ENCODE assay signal across 25 mouse cellular contexts in genomic region chr10:96660280-96660985, GRCm38 (mm10). TPM values are rescaled to one million over a fixed set of nuclear protein-coding genes. Genes with fewer than 3 reads are reported as not detected.
DNase-seq lines count a peak whose midpoint lies in the region; ATAC-seq lines count a peak whose summit lies in the region.
"Had no signal": no experiment of that assay in that cellular context is flagged by ENCODE, and none has a peak within 500 bp of the region (broad histone marks: within the 10 kb centered on the region; RNA-seq: fewer than 3 reads in every experiment).

No protein-coding gene starts in this region.

- no peak overlapping the region for H3K4me2 ChIP-seq in kidney, embryonic 15.5 days
- H3K4me2 ChIP-seq: forebrain, embryonic 13.5 days; heart, embryonic 15.5 days; hindbrain, embryonic 15.5 days; intestine, embryonic 15.5 days; limb, embryonic 15.5 days; lung, embryonic 14.5 days; neural tube, embryonic 15.5 days had no signal

- no peak overlapping the region for H3K9ac ChIP-seq in kidney, embryonic 15.5 days
- H3K9ac ChIP-seq: forebrain, embryonic 13.5 days; heart, embryonic 15.5 days; hindbrain, embryonic 15.5 days; intestine, embryonic 15.5 days; limb, embryonic 15.5 days; liver, embryonic 14.5 days; lung, embryonic 14.5 days; neural tube, embryonic 15.5 days had no signal

- H3K9me3 ChIP-seq in kidney, embryonic 15.5 days (replicated peaks) = no peaks in the 10 kb centered on the region
- H3K9me3 ChIP-seq in embryonic facial prominence, embryonic 10.5 days = no peaks in the 10 kb centered on the region
- H3K9me3 ChIP-seq: forebrain, embryonic 13.5 days; heart, embryonic 15.5 days; hindbrain, embryonic 15.5 days; intestine, embryonic 15.5 days; limb, embryonic 15.5 days; neural tube, embryonic 15.5 days had no signal

- 69% methylated on average over 10 of the region's 10 CpGs for WGBS in kidney, embryonic 15.5 days
- WGBS in embryonic facial prominence, embryonic 10.5 days = 92% methylated on average over 10 of the region's 10 CpGs

- no peaks in the 10 kb centered on the region for H3K36me3 ChIP-seq in kidney, embryonic 15.5 days
- no peaks in the 10 kb centered on the region for H3K36me3 ChIP-seq in embryonic facial prominence, embryonic 10.5 days (replicated peaks)
- H3K36me3 ChIP-seq: G1E; heart, embryonic 15.5 days; hindbrain, embryonic 15.5 days; intestine, embryonic 15.5 days; limb, embryonic 15.5 days; neural tube, embryonic 15.5 days had no signal

- DNase-seq in kidney, adult 11 months = no peak
- DNase-seq in 3T3-L1 (ENCODE audit: low read depth, low spot score) (peak; percentile 20), R1 (ENCODE audit: low read depth, low spot score) (peak; percentile 10)
- DNase-seq in CD4-positive helper T cell, adult 2 months (ENCODE audit: low read depth, low spot score) = peak; percentile 32
- no peak for DNase-seq in embryonic facial prominence, embryonic 10.5 days (ENCODE audit: low spot score)
- no peak for DNase-seq in Muller cell, postnatal 12 days (ENCODE audit: inconsistent ontology term)
- DNase-seq: cerebellum, adult 11 months; embryo, embryonic 11 days; gastrocnemius, adult 2 months; heart, postnatal 4 days; kidney, postnatal 25 days; left cerebral cortex, postnatal 4 days; lung, embryonic 14.5 days; lung, postnatal 36 days; thymus, adult 2 months had no signal

- peak; percentile 70 for ATAC-seq in kidney, embryonic 15.5 days (replicated peaks; ENCODE audit: low FRiP score)
- ATAC-seq: forebrain, embryonic 13.5 days; intestine, embryonic 15.5 days had no signal

- no peak overlapping the region for H3K4me3 ChIP-seq in kidney, embryonic 15.5 days (replicated peaks)
- no peak overlapping the region for H3K4me3 ChIP-seq in embryonic facial prominence, embryonic 10.5 days
- H3K4me3 ChIP-seq: forebrain, embryonic 13.5 days; gastrocnemius, adult 2 months; heart, embryonic 15.5 days; hindbrain, embryonic 15.5 days; intestine, embryonic 15.5 days; limb, embryonic 15.5 days; neural tube, embryonic 15.5 days had no signal

- H3K4me1 ChIP-seq in kidney, embryonic 15.5 days = no peaks in the 10 kb centered on the region
- peaks cover 4% of the 10 kb centered on the region; the same call in 1 of the 2 replicates for H3K4me1 ChIP-seq in embryonic facial prominence, embryonic 10.5 days
- H3K4me1 ChIP-seq: heart, embryonic 15.5 days; intestine, embryonic 15.5 days; limb, embryonic 15.5 days had no signal

- no peak overlapping the region for H3K27ac ChIP-seq in kidney, embryonic 15.5 days
- no peak overlapping the region for H3K27ac ChIP-seq in embryonic facial prominence, embryonic 10.5 days (replicated peaks)
- H3K27ac ChIP-seq: forebrain, embryonic 13.5 days; gastrocnemius, adult 2 months; heart, embryonic 15.5 days; hindbrain, embryonic 15.5 days; intestine, embryonic 15.5 days; limb, embryonic 15.5 days; liver, embryonic 14.5 days; neural tube, embryonic 15.5 days; stomach, postnatal 0 days had no signal

- H3K27me3 ChIP-seq in kidney, embryonic 15.5 days = no peaks in the 10 kb centered on the region
- no peaks in the 10 kb centered on the region for H3K27me3 ChIP-seq in embryonic facial prominence, embryonic 10.5 days (replicated peaks; ENCODE audit: low read depth, poor library complexity, severe bottlenecking)
- H3K27me3 ChIP-seq: forebrain, embryonic 13.5 days; heart, embryonic 15.5 days; hindbrain, embryonic 15.5 days; intestine, embryonic 15.5 days; limb, embryonic 15.5 days; neural tube, embryonic 15.5 days had no signal

RNA-seq across cellular contexts. Expression of gene Btg1, which starts 43.6 kb away (rescaled TPM):
- polyA plus RNA-seq in kidney, embryonic 15.5 days (2015; fragmentation: Nextera tagmentation; extraction: Ambion mirVana) = 44.9 TPM in 2 replicates
- 23.2 and 29.7 TPM in 2 replicates for polyA plus RNA-seq in embryonic facial prominence, embryonic 10.5 days (2016; fragmentation: Nextera tagmentation; extraction: Ambion mirVana)

Comparison
In these comparisons a context has a peak if more than half of its experiments do, and no peak if none do; other contexts are left out.
1. DNase-seq: peak in 3T3-L1 (single experiment), CD4-positive helper T cell, adult 2 months (single experiment) and R1 (single experiment); none in kidney, adult 11 months (single experiment), embryonic facial prominence, embryonic 10.5 days (single experiment) and Muller cell, postnatal 12 days (single experiment).